Mouse (Mus musculus): ENCODE measurements around the gene Nenf. TPM values are rescaled to one million over a fixed set of nuclear protein-coding genes. Genes with fewer than 3 reads are reported as not detected.
A peak's percentile ranks its signal among the peaks of the same experiment; 100 is the strongest.

The Nenf gene
- total RNA-seq, 2 experiments from 2014 or later: 72.9 to 74.4 TPM

DNA sequence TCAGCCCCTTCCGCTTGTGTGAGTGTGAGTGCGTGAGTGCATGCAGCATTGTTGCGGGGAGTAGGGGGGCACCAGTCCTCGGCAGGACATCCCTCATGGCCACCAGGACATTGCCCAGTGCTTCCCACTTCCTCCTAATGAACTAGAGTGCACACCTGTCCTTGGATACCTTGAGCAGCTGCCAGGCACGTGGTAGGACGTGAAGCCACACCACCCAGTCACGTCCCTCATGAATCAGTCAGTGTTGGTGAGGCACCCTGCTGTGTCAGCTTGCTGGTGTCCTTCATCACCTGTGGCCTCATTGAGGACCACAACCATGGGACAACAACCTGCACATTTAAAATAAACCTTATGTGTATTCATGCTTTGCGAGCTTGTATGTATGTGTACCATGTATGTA, 33.5 kb downstream of the Nenf start:
- no peak for DNase-seq (ENCODE audit: low spot score in 2 of 2)

DNA sequence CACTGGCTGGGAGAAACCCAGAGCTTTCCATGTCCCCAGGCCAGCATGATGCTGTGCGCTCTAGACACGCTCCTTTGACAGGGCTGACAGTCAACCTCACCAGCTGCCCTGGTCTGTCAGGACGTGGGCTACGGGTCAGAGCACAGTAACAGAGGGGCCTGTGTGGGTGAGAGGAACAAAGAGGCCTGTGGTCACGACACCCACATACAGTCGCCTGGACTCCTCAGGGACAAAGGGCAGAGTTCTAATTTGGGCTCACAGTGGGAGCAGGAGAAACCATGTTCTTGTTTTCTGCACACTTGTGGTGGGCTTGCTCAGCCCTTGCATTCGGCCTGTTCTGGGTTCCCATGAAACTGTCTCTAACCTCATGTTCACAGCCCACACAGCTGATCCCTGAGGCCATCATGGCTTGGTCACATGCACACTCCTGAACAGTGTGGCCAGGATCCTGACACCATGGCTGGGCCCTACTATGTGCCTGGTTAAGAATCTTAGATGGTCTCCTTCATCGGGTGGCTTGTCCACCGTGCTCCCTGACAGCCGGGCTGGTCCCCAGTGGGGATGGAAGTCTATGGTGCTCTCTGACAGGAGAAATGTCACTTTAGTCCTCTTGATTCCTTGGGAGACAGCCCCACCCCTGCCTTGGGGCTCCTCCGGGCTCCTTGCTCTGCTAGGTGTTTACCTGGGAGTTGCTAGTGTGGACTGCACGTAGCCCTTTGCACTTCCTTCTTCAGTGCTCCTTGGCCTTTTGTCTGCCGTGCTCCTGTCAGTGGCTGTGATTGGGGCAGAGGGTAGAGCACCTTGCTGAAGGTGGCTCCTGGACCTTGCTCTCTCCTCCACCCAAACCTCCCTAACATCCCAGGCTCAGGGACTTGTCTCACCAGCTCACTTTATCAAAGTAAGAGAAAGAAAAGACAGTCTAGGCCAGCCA, 34.6 kb downstream of the Nenf start:
- DNase-seq (ENCODE audit: low spot score in 2 of 2): no peak

DNA sequence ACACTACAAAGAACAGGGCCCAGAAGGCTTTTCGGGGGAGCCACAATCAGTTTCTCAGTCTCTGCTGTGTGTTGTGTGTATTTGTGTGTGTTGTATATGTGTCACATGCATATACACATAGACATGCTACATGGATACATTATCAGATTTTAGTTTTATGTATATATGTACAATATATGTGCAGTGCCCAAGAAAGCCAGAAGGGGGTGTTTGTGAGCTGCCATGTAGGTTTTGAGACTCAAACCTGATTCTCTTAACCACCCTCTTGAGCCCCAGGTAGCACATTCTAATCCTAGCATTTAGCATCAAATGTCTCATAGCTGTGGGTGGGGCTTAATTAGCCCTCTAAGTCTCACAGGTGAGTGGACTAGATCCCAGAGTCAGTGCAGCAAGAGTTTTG, 35.7 kb downstream of the Nenf start:
- DNase-seq (ENCODE audit: low spot score in 2 of 2): no peak

DNA sequence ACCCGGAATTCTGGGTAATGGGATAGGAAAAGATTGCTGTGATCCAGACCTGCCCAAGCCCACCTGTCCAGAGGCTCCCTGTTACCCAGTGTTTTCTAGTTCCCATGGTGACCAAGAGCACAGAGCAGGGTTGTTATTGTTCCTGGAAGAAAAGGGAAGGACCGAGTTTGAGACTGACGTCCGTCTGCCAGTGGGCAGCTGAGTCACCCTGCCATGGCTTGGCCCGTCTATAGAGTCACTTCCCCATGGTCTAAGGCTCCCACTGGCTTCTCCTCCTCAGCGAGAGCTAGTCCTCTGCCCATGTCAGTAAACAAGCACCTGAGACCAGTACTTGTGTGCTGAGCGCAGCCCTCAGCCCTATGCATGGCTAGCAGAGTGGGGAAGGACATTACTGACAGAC, 36.8 kb downstream of the Nenf start:
- no peak for DNase-seq (ENCODE audit: low spot score in 2 of 2)

DNA sequence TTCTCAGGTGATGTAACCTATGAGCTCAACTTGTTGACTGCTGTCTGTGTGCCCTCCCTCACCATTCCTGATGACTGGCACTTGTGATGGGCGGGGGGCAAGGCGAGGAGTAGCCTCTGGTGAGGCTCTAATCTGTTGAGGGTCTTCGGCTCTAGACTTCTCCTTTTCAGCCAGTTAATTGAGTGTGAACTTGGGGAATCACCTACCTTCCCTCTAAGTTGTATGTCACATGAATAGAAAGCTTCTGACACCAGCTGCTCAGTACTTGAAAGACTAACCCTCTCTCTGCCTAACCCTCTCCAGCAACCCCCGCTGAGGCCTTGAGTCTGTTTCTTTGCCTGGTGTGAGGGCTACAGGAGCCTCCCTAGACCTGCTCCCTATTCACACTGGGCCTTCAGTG, 39.7 kb downstream of the Nenf start:
- no peak for DNase-seq (ENCODE audit: low spot score in 2 of 2)

DNA sequence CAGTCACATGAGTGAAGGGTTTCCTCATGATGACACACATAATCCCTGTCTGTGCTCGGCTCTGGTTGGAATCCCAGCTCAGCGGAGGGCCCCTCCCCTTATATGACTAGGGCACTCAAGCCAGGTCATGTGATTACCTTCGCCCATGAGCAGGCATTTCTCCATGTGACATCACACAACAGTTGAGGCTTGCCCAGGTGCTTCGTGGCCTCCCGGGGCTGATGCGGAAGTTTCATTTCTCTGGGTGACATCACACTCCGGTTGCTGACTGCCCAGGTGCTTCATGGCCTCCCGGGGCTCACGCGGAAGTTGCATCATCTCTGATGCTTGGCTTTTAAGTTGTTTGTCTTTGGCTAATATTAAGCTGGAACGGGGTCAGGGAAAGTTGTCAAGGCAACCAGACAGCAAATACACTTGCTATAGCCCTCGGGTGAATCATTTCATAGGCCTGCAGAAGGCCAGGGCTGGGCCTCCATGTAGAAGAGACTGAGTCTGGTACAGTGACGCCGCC, 40.4 kb downstream of the Nenf start:
- DNase-seq (ENCODE audit: low spot score in 2 of 2): no peak

DNA sequence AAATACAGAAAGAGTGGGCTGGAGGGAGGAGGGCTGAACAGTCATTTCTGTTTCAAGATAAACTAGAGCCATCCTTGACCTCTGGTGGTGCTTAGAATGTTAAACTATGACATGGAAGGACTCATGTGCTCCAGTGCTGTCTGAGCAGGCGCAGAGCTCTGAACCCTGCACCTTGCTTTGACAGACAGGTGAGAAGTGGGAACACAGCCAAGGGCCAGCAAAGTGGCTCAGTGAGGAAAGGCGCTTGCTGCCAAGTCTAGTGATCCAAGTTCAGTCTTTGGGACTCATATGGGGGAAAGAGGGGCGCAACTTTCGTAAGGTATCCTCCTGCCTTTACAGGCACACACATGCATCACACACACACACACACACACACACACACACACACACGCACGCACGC, 41.8 kb downstream of the Nenf start:
- DNase-seq (ENCODE audit: low spot score in 2 of 2): no peak

DNA sequence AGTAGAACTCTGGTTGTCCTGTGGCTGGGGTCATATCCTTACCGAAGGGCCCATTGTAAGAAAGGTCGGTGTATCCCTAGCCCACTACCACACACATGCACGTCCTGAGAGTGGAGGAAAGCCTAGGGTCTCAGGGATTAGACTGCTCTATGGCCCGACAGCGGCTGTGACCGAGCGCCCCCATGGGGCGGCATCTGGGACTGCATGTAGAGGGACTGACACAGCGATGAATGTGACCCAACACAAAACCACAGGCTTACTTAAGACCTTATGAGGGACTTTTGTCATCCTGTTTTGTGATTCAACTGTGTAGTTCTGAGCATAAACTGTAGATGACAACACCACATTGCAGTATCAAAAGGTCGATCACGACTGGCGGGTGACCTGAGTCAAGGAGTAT, 42.5 kb downstream of the Nenf start:
- DNase-seq (ENCODE audit: low spot score in 2 of 2): peak; percentile 16 to 71

DNA sequence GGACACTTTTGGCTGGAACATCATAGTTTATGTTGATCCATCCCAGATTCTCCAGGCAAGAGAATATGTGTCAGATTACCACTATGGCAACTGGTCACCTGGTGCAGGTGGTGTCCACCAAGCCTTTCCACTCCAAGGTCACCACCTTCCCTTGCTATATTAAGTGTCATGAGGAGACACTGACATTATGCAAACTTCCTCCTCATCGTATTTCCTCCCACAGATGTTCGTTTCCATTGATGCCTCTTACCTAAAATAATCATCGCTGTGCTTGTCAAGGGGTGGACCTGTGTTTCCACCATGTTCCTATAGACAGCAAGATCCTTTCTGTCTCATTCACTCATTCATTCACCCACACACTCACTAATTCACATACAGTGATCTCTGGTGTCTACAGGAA, 45.3 kb downstream of the Nenf start:
- no peak for DNase-seq (ENCODE audit: low spot score in 2 of 2)

DNA sequence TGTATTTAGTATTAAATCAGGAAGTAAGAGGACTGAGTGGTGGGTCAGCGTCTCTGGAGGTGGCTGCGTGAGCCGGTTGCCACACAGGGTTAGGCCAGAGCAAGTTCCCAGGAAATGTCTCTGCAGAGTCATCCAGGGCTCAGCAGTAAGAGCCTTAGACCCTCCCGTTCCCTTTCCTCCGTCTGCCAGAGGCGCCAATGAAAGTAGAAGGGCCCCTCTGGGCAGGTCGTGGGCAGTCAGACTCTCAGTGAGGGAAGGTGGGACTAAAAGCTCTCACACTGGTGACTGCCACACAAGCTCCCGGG, 48.4 kb downstream of the Nenf start:
- DNase-seq (ENCODE audit: low spot score in 2 of 2): peak in 1 of 2 experiments; percentile 10

DNA sequence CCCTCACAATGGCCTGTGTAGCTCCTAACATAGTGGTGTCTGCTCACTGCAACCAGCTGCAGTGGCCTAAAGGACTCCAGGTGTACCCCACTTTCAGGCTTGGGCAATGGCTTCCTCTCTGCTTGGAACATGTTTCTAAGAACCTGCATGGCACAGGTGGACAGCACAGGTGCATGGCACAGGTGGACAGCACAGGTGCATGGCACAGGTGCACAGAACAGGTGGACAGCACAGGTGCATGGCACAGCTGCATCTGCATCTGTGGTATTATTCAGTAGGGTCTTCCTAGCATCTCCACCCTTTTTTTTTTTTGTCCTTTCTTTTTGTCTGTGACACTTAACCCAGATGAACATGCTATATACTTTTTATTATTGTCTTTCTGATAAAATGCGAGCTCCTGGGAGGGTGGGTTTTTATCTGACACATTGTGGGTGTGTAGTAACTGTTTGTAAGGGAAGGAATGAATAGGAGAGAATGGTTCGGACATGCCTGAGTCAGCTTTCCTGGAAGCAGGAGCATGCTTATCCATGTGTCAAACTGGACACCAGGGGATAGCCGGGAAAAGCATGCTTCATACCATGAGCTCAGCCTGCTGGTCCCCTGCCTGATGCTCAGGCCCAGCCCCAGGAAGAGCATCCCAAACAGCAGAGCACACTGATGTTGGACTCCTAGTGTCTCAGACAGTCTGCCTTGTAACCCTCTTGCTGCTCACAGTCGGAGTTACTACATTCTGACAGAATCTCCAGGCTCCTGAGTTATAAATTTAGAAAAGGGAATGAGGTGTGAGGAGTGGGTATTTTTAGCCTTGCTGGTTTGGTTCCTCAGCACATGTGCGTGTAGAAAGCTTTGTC, 49.0 kb downstream of the Nenf start:
- no peak for DNase-seq (ENCODE audit: low spot score in 2 of 2)

DNA sequence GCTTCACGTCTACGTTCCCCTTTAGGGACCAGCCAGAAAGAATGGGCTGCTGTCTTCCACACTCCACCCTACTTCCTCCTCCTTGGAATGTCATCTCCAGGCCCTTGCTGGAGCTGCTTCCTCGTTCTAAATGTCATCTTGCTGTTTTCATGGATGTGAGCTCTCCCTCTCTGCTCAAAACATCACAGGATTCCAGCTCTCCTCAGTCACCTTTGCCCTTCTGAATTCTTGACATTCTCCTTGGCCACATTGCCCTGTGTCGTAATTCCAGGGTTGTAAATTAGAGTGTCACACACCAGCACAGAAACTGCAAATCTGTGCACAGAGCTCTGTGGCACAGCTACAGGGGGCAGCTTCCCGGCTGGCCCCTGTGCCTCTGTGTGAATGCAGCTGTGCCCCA, 50.1 kb downstream of the Nenf start:
- no peak for DNase-seq (ENCODE audit: low spot score in 2 of 2)

DNA sequence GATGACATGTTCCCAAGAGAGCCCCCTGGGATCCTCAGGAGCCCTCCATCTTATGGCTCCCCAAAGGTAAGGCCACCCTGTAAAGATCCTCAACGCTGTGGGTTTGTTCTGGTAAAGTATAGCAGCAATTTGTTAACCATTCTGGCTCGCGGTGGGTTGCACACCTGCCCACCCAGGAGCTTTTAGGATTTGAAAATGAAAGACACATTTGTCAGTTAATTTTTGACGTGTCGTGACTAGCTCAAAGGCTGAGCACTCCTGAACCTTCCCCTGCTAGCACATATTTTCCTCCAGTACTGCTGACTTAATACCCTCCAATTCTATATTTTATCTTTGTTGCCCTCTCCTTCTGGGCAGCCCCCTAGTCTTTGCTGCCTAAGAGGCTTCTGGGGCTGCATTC, 50.8 kb downstream of the Nenf start:
- no peak for DNase-seq (ENCODE audit: low spot score in 2 of 2)

DNA sequence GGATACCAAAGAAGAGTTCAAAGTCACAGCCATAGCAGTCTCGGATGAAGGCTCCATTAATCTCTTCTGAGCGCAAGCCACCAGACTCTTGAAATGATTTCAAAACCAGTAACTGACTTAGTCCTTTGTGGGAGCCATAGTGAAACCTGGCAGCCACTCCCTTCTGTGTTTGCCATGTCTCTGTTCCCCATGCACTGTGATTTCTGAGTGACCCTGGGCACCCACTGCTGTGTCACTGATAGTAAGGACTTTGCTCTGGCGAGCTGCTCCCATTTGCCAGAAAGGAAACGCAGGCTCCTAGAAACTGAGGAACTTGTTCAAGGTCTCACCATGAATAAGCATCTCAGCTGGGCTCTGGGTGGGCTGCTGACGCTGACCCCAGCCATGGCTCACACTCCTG, 54.5 kb downstream of the Nenf start:
- DNase-seq (ENCODE audit: low spot score in 2 of 2): no peak

DNA sequence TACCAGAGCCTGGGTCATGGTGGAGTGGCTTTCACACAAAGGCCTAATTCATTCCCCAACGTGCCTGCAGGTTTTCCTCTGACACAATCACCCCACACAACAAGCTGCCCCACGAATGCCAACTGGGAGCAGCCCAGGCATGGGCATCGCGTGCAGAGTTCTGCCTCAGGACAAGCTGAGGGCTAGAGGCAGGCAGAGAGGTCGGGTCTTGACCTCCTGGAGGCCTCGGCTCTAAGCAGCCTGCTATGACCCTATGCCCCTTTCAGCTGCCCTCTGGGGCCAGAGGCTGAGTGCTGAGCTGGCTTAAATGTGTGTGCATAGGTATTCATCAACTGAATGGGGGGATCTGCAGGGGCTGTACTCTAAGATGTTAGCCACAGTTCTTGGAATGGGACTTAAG, 56.1 kb downstream of the Nenf start:
- DNase-seq (ENCODE audit: low spot score in 2 of 2): no peak

DNA sequence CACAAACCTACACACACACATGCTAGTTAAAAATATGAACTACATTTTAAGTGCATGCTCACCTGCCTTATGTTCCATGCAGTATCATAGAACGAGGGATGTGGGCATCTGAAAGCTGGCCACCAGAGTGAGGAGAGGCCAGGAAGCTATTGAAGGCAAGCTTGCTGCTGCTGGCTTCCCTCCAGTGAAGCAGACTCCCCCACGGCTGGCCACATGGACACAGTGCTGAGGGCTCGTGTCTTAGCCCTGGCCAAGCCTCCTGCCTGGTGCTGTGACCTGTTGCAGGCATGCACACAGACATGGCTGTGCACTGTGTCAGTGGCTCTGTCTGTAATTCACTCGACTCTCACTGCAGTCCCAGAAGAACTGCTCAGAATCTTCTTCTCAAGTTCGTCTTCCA, 58.3 kb downstream of the Nenf start:
- DNase-seq (ENCODE audit: low spot score in 2 of 2): no peak

DNA sequence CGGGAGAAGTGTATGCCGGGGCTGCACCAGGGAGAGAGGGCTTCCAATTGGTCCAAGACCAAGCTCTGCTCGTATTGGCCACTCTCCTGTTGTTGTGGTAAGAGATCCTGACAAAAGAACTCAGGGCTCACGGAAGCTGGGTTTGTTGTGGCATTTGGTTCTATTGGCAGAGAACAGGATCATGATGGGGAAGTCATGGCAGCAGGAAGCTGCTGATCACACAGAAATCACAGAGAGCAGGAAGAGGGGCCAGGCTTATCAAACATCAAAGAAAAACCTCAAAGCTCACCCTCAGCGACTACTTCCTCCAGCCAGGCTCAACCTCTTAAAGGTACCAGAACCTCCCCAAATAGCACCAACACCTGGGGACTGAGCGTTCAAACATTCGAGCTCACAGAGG, 58.9 kb downstream of the Nenf start:
- DNase-seq (ENCODE audit: low spot score in 2 of 2): no peak

DNA sequence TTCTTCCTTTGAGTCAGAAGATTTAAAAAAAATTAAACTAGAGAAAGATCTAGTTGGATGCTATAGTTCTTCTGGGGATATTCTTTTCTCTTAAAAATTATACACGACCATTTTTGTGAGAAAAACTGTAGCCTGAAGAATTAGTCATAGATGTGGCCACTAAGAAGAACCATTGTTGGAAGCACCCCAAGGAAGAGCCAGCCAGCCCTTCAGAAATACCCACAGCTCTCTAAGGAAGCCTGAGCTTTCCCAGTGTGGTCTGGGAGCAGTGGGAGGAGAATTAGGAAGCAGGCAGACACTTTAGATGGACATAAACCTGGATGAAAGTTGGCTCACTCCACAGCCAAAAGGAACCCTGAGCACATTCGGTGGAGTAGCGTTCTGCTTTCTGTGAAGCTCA, 59.5 kb downstream of the Nenf start:
- DNase-seq (ENCODE audit: low spot score in 2 of 2): no peak

DNA sequence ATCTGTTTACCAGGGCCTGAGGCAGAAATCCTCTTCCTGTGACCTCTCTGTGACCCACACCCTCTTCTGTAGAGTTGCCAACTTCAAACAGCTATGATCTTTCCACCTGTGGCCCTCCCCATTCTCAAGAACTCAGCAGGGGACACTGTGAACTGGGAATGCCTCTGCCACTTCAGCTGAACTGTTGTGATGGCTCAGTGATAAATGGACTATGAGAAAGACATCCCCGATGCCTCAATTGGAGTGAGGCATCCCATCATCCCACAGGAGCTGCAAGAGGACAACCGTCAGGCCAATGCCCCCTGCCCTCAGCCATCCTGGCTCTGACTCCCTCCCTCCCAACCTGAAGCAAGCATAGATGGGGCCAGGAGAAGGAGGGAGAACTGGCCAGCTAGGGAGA, 60.0 kb downstream of the Nenf start:
- DNase-seq (ENCODE audit: low spot score in 2 of 2): no peak

DNA sequence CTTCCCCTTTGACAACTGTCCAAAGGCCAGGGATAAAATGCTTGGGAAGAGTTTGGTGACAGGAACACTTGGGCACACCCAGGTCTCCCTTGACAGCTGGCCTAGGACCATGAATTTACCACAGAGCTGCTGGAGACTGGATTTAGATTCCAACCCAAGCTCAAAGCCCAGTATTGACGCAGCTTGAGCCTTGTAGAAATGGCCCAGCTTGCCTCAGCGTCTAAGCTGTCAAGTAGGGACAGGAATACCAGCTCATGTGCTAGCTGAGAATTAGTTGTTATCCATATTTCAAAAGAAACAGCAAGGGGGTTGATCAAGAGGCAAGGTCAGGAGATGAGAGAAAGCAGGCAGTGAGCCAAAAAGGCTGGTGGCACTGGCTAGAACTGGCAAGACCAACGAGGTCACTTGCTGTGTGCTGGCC, 60.6 kb downstream of the Nenf start:
- DNase-seq (ENCODE audit: low spot score in 2 of 2): no peak

Data from layer of hippocampus, adult 18-20 months (tissue).